Mouse (Mus musculus) kidney, postnatal 10 days (tissue): ENCODE measurements around the gene Tep1.
"Not testable (repeated sequence)": the region's sequence is repeated elsewhere in the genome, so short reads cannot be mapped to it uniquely, and the experiment has no call there.

ENCODE experiments used
- DNase-seq: peaks from one replicate; pipeline ENCODE4 v3.0.0; 2021; ENCODE audit warnings: mixed read lengths

Tep1 gene

DNA sequence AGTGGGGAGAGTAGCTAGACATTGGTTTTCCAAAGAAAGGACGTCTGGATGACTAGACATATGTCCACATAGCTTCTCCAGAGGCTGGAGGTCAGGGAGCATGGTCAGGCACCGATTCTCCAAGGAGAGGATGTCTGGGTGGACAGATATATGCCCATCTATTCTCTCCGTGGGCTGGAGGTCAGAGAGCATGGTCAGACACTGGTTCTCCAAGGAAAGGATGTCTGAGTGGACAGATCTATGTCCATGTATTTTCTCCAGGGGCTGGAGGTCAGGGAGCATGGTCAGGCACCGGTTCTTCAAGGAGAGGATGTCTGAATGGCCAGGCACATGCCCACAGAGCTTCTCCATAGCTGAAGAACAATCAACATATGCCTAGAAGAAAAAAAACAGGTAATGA, 2.1 kb downstream of the Tep1 start:
- no peak for DNase-seq

DNA sequence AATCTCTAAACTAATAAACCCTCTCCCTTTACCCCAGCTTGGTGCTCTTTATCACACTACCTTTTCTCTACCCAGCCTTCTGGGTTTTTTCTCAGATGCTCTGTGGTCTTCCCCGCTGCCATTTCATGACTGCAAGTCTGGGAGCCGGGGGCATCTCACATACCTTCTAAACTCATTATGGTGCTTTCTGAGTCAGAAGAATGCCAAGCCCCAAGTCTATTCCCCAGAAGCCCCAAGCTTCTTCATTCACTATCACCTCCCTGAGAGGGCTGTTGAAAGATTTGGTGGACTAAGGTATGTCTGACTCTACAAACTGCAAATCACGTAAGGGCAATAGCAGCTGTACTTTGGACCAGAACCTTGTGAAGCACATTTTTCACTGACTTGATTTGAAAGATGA, 3.4 kb downstream of the Tep1 start:
- DNase-seq = no peak

DNA sequence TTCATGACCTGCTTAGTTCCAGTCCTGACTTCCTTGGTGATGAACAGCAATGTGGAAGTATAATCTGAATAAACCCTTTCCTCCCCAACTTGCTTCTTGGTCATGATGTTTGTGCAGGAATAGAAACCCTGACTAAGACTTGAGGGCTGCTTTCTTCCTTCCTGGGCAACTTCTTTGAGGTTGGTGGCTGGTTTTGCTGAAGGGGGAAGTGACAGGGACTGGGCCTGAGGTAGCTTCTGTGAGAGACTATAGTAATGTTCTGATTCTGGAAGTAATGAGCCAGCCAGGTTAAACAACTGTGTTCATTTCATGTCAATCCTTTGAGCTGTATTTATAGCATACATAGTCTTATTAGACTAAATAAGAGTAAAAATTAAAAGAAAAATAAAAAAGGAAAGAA, 5.4 kb downstream of the Tep1 start:
- not testable (repeated sequence) for DNase-seq

DNA sequence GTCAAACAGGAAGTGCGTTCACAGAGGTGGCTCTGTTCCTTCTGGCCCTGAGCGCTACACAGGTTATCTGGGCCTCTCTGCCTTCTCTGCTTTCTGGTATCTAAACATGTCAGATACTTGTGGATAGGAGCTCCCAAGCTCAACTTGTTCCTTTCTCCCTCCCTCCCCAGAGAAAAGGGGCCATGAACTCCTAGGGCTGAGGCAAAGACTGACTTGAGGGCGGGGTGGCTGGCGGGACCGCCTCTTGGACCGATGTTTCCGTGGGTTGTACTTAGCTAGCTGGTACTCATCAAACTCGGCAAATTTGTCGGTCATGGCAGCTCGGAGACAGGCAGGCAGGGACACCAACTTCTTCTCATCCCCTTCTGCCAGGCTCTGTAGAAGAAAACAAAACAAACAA, 7.7 kb downstream of the Tep1 start:
- no peak for DNase-seq

DNA sequence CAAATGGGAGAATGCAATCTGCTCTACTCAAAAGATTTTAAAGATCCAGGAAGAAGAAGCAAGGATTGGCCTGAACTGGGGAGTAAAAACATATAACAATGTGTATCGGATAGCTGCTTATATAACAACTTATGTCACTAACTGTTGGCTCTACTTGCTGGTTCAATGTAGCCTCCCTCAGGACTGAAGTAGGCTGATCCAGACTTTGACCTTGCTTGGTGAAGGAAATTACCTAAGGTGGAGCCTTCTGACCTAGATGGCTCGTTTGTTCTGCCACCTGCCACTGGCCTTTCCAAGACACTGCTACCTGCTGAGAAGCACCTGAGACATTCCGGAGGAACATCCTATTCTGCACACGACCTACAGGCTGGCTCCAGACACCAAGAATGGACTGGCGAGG, 14.6 kb downstream of the Tep1 start:
- DNase-seq = no peak

DNA sequence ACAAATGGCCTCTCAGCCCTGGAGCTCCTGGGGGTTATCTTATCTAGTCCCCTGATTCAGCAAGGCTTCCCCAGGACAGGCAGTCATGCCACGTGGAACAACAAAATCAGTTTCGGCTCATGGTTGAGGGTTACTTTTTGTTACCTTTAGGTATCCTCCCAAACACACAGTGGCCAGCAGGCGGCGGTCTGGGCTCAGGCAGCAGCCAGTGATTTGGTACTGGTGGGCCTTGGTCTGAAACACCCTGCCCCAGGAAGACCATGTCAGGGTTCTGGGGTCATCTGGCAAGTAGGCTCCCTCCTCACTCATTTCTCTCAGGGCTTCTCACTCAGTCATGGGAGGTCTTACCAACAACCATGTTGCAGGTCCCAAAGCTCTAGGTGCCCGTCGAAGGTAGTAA, 33.1 kb downstream of the Tep1 start:
- DNase-seq = peak; percentile 55

DNA sequence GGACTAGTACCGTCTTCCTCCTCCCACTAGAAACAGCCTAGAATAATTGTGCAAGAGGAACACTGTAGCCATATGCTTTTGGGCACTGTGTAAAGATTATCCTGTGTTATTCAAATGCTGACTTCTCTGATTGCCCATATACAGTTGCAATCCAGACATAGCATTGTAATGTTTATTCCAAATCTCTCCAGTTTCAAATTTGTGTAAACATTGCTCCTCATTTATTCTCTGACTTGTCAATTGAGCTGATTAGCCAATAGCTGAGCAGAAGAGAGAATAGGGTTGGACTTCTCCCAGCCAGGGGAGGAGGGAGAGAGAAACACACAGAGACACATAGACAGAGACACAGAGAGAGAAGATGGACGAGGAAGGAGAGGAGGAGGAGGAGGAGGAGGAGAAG, 35.9 kb downstream of the Tep1 start:
- DNase-seq = no peak

DNA sequence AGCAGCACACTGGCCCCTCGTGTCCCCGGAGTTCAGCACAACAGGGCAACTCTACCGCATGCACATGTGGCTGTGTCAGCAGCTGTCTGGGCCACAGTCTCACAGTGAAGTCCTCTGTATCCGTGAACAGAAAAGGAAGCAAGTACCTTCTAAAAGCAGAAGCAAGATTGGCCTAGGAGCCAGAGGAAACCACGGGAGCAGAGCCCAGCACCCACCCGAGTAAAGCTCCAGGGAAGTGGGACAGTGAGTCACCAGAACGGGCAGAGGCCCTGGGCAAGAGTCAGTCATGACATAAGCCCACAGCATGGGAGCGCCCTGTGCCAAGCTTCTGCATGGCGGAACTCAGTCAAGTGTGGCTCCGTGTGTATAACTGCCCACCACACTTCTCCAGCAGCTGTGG, 36.4 kb downstream of the Tep1 start:
- DNase-seq = no peak

DNA sequence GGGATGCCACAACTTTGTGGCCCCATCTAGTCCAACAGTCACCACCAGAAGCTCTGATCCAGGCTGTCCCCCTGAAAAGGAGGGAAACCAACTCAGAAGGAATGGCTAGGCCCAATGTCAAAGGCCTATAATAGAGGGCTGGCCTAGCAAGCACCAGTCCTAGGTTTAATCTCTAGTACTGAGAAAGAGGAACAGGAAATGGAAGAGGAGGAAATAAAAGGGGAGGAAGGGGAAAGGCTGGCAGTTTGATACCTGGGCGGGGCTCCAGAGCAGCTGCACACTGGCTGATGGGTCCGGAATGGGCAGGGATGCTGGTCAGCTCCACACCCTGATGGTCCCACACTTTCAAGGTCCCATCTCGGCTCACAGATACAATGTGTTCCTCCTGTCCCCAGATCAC, 40.5 kb downstream of the Tep1 start:
- DNase-seq = no peak

DNA sequence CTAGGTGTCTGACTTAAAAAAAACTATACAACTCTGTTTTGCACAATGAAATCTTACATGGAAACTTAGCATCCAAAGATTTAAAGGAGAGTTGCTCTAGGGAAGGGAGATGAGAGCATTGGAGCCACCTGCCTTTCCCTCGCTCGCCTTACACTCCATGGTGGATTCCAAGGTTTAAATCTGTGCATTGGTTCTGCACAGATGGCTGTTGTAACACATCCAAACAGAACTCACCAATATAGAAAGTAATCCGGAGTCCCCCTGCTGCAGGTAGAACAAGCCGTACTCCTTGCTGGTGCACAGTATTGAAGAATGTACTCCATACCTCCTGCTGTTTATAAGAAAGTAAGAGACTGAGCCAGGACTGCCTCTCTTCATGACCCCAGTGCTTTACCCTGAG, 43.8 kb downstream of the Tep1 start:
- DNase-seq = no peak

DNA sequence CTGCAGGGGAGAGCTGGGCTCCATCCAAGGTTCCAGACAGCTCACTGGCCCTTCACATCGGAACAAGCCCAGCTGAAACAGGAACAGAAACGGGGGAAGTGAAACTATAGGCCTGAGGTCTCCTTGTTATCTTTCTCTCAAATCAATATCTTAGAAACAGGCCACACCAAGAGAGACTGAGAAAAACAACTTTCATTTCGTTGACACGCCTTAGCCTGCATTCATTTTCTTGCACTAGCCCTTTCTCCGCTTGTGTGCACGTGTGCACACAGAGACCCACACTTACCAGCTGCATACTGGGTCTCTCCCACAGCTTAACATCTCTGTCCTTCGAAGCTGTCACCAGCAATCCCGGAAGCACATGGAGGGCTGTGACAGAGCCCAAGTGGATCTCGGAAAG, 46.1 kb downstream of the Tep1 start:
- DNase-seq = no peak

DNA sequence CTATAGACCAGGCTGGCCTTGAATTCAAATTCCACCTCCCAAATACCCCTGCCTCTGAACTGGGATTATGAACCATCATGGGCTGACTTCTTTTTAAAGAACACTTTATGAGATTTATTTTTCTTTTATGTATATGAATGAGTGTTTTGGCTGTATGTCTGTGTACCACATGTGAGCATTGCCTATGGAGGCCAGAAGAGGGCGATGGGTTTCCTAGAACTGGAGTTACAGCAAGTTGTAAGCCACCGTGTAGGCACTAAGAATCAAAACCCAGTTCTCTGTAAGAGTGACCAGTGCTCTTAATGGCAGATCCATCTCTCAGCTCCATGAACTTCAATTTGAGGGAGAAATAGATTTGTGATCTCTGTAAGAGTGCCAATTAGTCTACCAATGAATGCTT, 47.1 kb downstream of the Tep1 start:
- DNase-seq = no peak

DNA sequence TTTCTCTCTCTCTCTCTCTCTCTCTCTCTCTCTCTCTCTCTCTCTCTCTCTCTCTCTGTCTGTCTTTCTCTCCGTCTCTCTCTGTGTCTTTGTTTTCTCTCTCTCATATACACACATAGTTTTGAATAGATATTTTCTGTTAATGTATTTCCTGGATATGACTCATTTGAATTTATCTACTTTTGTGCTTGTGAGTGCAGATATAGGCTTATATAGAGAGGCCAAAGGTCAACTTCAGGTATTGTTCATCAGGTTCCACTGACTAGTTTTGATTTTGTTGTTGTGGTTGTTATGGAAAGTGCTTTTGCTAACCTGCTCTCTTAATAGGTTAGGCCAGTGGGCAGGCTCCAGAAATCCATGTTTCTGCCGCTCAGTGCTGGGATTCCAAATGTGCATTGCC, 57.3 kb downstream of the Tep1 start:
- no peak for DNase-seq

DNA sequence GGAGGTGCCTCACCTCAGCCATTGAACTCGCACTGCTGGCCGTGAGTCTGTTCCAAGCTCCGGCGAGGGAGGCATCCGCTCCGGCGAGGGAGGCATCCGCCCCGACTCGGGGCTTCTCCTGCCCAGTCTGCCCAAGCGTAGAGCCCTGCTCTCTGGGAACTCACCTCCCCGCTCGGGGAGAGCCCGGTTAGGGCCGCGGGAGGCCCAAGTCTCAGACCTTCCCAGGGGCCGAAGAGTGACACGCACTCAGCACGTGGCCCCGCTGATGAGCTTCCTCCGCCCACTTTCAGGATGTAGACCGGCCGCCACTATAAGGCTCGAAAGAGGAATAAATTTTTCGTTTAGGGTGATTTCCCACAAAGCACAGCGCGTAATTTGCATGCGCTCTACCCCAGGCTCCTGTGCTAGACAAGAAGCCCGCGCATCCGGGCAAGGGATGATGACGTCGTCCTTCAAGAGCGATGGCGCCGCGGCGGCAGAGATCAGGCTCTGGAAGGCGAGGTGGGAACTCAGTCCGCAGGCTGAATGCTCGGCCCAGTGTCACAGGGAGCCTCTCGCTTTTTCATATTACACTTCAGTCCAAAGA, 62.8 kb downstream of the Tep1 start, which contains the start of the genes Ccnb1ip1 and Parp2:
Gene Ccnb1ip1 (minus strand): TSS at position 246 of the 586 bp plus-strand sequence.
Gene Parp2 (plus strand): TSS at position 355 of the 586 bp plus-strand sequence.
- peak; percentile 95 for DNase-seq

DNA sequence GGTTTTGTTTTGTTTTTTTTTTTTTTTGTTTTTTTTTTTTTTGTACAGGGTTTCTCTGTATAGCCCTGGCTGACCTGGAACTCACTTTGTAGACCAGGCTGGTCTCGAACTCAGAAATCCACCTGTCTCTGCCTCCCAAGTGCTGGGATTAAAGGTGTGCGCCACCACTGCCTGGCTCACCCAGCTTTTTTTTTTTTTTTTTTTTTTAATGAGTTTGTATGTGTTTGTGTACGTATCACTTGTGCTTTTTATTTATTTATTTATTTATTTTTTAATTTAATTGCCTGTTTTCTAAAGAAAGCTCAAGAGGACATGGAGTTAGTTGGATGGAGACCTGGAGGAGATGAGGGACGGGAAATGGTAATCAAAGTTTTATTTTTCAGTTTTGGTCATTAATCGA, 63.9 kb downstream of the Tep1 start:
- DNase-seq = not testable (repeated sequence)

DNA sequence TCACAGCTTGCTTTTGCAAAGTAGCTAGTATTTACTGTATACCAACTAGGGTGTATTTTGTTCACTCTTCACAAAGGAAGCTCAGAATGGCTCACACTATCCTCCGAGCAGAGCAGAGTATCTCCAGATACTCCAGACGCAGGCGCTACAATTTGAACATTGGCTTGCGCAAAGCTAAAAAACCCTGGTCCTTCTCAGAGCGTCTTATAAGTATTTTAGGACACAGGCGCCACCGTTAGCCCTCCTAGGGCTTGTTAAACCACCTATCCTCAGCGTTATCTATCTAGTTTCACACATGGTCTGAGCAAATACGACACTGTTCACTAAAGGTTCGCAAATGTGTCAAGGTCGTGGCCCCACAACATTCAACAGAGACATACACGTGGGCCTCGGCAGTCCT, 65.7 kb downstream of the Tep1 start:
- DNase-seq = no peak

DNA sequence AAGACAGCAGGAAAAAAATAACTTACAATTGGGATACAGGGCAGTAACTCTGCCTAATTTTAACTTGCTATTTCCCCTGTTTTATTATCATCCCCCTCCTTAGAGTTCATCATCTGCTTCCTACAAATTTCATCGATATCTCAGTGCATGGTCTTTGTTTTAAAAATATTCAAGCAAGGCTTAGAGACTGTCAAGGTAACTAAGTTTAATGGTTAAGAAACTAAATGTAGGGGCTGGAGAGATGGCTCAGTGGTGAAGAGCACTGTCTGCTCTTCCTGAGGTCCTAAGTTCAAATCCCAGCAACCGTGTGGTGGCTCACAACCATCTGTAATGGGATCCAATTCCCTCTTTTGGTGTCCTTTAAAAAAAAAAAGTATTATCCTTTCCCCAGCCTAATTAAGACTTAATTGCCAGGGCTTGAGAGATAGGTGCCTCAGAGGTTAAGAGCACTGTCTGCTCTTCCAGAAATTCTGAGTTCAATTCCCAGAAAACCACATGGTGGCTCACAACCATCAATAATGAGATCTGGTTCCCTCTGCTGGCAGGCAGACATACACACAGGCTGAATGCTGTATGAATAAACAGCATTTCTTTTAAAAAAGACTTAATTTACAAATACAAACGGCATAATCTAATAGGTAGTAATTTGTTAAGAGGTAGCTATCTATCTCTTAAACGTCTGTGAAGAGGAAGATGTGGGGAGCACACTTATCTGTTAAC, 67.4 kb downstream of the Tep1 start:
- peak; percentile 14 for DNase-seq

DNA sequence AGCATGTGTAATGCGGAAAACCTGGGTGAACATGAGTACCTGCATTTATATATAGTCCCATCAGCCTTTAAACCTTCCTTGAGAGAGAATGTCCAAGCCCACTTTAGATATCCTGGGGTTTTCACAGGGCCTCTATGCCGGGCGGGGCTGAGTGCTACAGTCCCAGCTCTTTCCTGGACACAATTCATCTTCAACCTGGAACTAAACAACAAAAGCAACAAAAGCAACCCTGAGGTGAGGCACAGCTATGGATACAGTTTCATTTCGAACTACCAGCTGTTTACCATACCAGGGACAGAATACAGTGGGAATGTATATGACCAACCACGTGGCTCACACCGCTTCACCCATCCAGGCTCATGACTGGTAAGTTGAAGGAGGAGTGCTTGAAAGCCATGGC, 67.9 kb downstream of the Tep1 start:
- DNase-seq = no peak

DNA sequence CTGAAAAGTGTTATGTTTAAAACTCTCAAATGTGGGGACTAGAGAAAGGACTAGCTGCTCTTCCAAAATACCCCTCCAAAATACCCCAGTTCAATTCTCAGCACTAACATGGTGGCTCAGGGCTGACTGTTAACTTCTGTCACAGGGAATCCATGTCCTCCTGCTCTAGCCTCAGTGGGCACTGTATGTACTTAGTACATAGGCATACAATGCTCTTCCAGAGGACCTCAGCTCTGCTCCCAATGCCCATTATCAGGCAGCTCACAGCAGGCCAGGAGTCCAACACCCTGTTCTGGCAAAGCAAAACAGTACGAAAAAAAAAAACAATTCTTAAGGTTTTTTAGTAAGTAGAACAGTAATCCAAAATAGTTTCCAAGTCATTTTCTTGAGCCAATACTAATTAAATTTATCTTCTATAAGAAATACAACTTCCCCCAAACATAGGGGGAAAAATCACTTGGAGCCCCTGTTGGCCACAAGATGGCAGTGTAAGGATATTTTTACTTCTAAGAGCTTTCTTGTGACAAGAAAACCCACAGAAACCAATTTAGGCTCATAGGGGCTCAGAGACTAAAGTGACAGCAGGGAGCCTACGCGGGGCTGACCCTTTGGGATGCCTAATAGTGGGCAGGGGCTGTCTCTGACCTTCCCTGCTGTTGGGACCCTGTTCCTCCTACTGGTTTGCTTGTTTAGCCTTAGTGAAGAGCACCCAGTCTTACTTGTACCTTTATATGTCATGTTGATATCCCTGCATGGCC, 70.7 kb downstream of the Tep1 start:
- DNase-seq = peak; percentile 43

DNA sequence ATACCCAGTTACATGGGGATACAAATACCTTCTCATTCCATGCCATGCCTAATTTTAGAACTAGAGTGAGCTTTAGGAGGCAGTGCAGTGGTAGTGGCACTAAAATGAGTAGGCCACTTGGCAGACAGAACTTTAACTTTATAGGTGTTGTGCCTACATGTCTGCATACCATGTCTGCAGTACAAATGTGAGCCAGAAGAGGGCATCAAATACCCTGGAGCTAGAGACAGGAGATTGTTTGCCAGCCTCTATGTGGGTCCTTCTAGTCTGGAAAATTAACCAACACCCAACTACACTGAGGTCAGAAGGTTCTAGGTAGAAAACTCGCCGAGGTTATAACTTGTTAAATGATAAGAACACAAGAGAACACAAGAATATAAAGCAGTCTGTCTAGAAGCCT, 71.8 kb downstream of the Tep1 start:
- DNase-seq = no peak

DNA sequence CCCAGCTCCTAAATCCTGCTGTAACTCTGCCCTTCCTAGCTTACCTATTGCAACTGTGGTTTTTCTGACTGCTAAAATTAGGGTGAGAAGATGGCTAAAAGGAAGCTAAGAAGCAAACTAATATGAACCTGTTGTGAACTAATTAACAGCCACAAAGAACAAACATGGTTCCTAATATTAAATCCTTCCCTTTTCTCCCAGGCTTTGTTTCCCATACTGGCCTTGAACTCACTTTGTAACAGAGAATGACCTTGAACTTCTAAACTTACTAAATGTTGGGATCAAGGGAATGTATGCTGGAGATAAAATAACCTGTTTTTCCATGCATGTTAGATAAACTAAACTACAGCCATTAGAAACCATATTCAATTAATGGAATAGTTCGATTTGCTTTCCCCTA, 73.9 kb downstream of the Tep1 start:
- no peak for DNase-seq

DNA sequence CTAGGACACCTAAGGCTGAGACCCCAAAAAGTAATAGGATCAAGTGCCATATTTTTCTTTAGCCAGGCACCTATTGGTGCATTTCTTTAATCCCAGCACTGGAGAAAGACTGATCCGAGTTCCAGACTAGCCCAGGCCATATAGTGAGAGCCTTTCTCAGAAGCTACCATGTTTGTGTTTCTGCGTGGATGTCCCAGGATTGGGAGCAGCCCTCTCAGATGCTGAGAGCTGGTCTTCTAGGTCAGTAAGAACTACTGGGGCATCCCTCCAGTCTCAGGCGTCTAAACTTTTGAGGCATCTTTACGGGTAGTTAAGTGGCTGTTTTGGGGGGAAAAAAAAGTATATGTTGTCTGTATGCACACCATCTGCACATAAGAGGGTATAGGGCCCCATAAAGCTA, 74.4 kb downstream of the Tep1 start:
- no peak for DNase-seq

DNA sequence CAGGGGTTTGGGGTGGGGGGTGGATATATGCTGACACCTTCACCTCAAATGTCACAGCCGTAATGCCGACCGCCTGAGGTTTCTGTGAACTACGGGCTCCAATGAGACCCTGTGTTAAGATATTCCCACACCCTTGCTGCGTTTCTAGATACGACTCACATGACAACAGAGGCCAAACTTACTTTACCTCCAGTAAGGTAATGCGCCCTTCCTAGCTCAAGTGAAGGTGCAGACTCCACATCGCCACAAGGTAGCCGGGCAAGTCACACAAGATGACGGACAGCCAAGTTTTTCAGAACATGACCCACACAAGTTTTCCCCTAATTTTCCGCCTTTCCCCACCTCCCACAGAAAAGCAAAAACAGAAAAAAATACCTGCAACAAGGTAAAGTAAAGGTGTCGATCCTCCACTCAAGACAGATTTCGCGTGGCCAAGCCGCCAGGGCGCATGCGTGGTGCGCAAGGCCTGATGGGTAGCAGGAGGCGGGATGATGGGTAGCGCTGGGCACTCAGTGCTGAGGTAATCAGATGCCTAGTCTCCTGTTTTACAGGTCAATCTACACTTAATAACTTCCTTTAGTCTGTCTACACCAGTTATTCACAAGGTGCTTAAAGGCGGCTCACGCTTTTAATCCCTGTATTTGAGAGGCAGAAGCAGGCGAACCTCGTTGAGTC, 75.0 kb downstream of the Tep1 start:
- no peak for DNase-seq

DNA sequence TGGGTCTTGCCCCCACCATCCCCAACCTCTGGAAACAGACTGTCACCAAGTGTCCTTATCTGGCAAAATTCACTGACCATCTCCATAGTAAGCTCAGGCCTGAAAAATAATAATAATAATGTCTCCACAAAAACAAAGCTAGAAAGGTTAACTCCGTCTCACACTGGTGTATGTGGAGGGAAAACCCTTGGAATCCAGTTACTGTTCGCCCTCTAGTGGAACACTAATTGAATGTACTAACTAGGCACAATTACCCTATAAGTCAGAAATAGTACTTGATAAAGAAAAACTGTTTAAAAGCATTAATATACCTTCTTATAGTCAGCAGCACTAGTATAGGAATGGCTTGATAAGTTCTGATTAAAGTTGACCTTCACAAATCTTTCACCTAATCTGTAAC, 82.2 kb downstream of the Tep1 start:
- no peak for DNase-seq
